Mouse (Mus musculus) testis, adult 2 months (tissue): ENCODE data around the gene Daam2.

Experiments used
- CTCF ChIP-seq: fragments of 200-500 bp; IDR thresholded peaks from 2 replicates; pipeline ENCODE4 v1.5.1; 2012; ENCODE audit warnings: low read depth, mild to moderate bottlenecking, inconsistent platforms, low read length, moderate library complexity; ENCODE audit not compliant: control insufficient read depth, insufficient read depth, insufficient replicate concordance
- POLR2A ChIP-seq: fragments of 200-500 bp; IDR thresholded peaks from 2 replicates; pipeline ENCODE4 v1.6.1; 2012; ENCODE audit warnings: low read depth, mild to moderate bottlenecking, inconsistent platforms, low read length, moderate library complexity; ENCODE audit not compliant: control insufficient read depth

DNA sequence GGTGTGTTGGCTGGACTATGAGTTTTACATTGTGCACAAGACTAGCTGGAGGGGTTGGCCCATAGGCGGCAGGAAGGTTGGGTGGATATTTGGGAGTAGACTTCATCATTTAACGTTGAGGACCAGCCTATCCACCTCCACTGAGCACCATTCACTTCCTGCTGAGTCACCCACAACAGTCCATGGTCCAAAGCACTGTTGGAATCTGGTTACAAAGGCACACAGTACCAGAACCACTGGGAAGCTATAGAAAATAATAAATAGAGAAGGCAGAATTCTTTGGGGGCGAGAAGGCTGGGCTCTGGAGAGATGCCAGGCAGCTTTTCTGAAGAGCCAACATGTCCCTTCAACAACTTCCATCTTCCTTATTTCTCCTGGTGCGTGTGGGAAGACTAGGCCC is 107.8 kb downstream of the Daam2 start:
- TF ChIP-seq CTCF (no peak), POLR2A (no peak)
